Mouse (Mus musculus) neural tube, embryonic 14.5 days (tissue): ENCODE measurements around the gene Lekr1. TPM values are rescaled to one million over a fixed set of nuclear protein-coding genes. Genes with fewer than 3 reads are reported as not detected.
A peak's percentile ranks its signal among the peaks of the same experiment; 100 is the strongest.
"Not testable (repeated sequence)": the region's sequence is repeated elsewhere in the genome, so short reads cannot be mapped to it uniquely, and the experiment has no call there.

Experiments used
- ATAC-seq: fragments of 200-750 bp; cut with Nextera tagmentation; 2 replicates; pipeline ENCODE4 v1.8.0; 2017; ENCODE audit warnings: low read depth, mild to moderate bottlenecking, moderate TSS enrichment, moderate library complexity
- H3K27ac ChIP-seq: fragments of 300-500 bp; sonication (generic); 2 replicates; pipeline ENCODE4 v1.5.1; 2014; ENCODE audit warnings: low read depth, mild to moderate bottlenecking, control low read depth, low read length, moderate library complexity, mixed read lengths
- H3K27me3 ChIP-seq: fragments of 300-500 bp; sonication (generic); 2 replicates; pipeline ENCODE4 v1.6.1; 2014; ENCODE audit warnings: low read length; ENCODE audit not compliant: control insufficient read depth, insufficient read depth
- H3K36me3 ChIP-seq: fragments of 300-500 bp; sonication (generic); 2 replicates; pipeline ENCODE4 v1.6.1; 2014; ENCODE audit warnings: low read length, mixed read lengths; ENCODE audit not compliant: control insufficient read depth, insufficient read depth
- H3K4me1 ChIP-seq: fragments of 300-500 bp; sonication (generic); 2 replicates; pipeline ENCODE4 v1.6.1; 2014; ENCODE audit warnings: low read length; ENCODE audit not compliant: control insufficient read depth, insufficient read depth
- H3K4me2 ChIP-seq: fragments of 300-500 bp; sonication (generic); 2 replicates; pipeline ENCODE4 v1.6.1; 2014; ENCODE audit warnings: mild to moderate bottlenecking, low read depth, low read length, control low read depth
- H3K4me3 ChIP-seq: fragments of 300-500 bp; sonication (generic); 2 replicates; pipeline ENCODE4 v1.5.1; 2014; ENCODE audit warnings: low read depth, low read length, control low read depth, mixed read lengths
- H3K9ac ChIP-seq: fragments of 300-500 bp; sonication (generic); replicated peaks from 2 replicates; pipeline ENCODE4 v1.6.1; 2014; ENCODE audit warnings: low read depth, mild to moderate bottlenecking, control low read depth, low read length, mixed read lengths
- H3K9me3 ChIP-seq: fragments of 300-500 bp; sonication (generic); 2 replicates; pipeline ENCODE4 v1.6.1; 2016; ENCODE audit warnings: low read length; ENCODE audit not compliant: control insufficient read depth
- WGBS: fragments of 180-500 bp; shearing (Covaris S2); extraction: QIAGEN DNeasy Blood & Tissue Kit; methylation state at CpG from one replicate; pipeline ENCODE4 v1.1.7; 2014; 5-methylcytosine and 5-hydroxymethylcytosine counted together
- polyA plus RNA-seq: library from polyadenylated mRNA; unstranded; fragments of >200 nt; fragmentation: Nextera tagmentation; extraction: Ambion mirVana; gene quantifications from 2 replicates; pipeline ENCODE4 v1.2.1, GENCODE M21; 2014

The Lekr1 gene
- polyA plus RNA-seq, 1 experiment from 2014 or later = 11.1 TPM

GRCm38 (mm10) chr3:65717406-65717805 is 51.4 kb downstream of the Lekr1 start:
- H3K4me2 ChIP-seq = no peak overlapping the region

GRCm38 (mm10) chr3:65722897-65723296 is 56.9 kb downstream of the Lekr1 start:
- H3K27me3 ChIP-seq = no peaks in the 10 kb centered on the region
- H3K9me3 ChIP-seq = no peaks in the 10 kb centered on the region
- 86% methylated on average over 4 of the region's 4 CpGs for WGBS
- H3K4me3 ChIP-seq = no peak overlapping the region
- no peak overlapping the region for H3K9ac ChIP-seq
- H3K4me1 ChIP-seq = no peaks in the 10 kb centered on the region
- H3K36me3 ChIP-seq = no peaks in the 10 kb centered on the region
- ATAC-seq = no peak
- H3K27ac ChIP-seq = no peak overlapping the region
- no peak overlapping the region for H3K4me2 ChIP-seq

More at GRCm38 (mm10) chr3:65717406-65717805, 51.4 kb downstream of the Lekr1 start:
- no peak overlapping the region for H3K27ac ChIP-seq
- H3K9me3 ChIP-seq = no peaks in the 10 kb centered on the region
- no peaks in the 10 kb centered on the region for H3K4me1 ChIP-seq
- 86% methylated on average over 2 of the region's 2 CpGs for WGBS
- H3K27me3 ChIP-seq = no peaks in the 10 kb centered on the region
- no peaks in the 10 kb centered on the region for H3K36me3 ChIP-seq
- no peak for ATAC-seq
- no peak overlapping the region for H3K9ac ChIP-seq
- no peak overlapping the region for H3K4me3 ChIP-seq

GRCm38 (mm10) chr3:65723664-65724063 is 57.6 kb downstream of the Lekr1 start:
- Histone ChIP-seq H3K27ac (no peak overlapping the region), H3K9me3 (no peaks in the 10 kb centered on the region), H3K4me1 (no peaks in the 10 kb centered on the region), H3K4me3 (no peak overlapping the region), H3K9ac (no peak overlapping the region), H3K27me3 (no peaks in the 10 kb centered on the region), H3K36me3 (no peaks in the 10 kb centered on the region), H3K4me2 (no peak overlapping the region)
- ATAC-seq = no peak
- WGBS = 83% methylated on average over 4 of the region's 4 CpGs

- no peak for ATAC-seq
- Histone ChIP-seq H3K4me3 (no peak overlapping the region), H3K36me3 (no peaks in the 10 kb centered on the region), H3K27ac (no peak overlapping the region), H3K9me3 (no peaks in the 10 kb centered on the region), H3K4me1 (no peaks in the 10 kb centered on the region), H3K4me2 (no peak overlapping the region), H3K27me3 (no peaks in the 10 kb centered on the region), H3K9ac (no peak overlapping the region)
- 70% methylated on average over 4 of the region's 4 CpGs for WGBS
Observed at GRCm38 (mm10) chr3:65737816-65738215, 71.8 kb downstream of the Lekr1 start.

GRCm38 (mm10) chr3:65744936-65745335 is 78.9 kb downstream of the Lekr1 start:
- Histone ChIP-seq H3K4me3 (no peak overlapping the region), H3K9me3 (no peaks in the 10 kb centered on the region), H3K9ac (no peak overlapping the region), H3K4me1 (no peaks in the 10 kb centered on the region), H3K27me3 (no peaks in the 10 kb centered on the region), H3K27ac (no peak overlapping the region), H3K36me3 (no peaks in the 10 kb centered on the region), H3K4me2 (no peak overlapping the region)
- WGBS = 49% methylated on average over 4 of the region's 4 CpGs
- ATAC-seq = no peak

- Histone ChIP-seq H3K36me3 (no peaks in the 10 kb centered on the region), H3K4me1 (no peaks in the 10 kb centered on the region; the same call in 1 of the 2 replicates), H3K27me3 (no peaks in the 10 kb centered on the region), H3K4me2 (no peak overlapping the region), H3K9me3 (no peaks in the 10 kb centered on the region), H3K9ac (no peak overlapping the region), H3K4me3 (no peak overlapping the region), H3K27ac (no peak overlapping the region)
- peak; percentile 46; the same call in 1 of the 2 replicates for ATAC-seq
- WGBS = 80% methylated on average over 20 of the region's 20 CpGs
Observed at GRCm38 (mm10) chr3:65764511-65765508, 98.8 kb downstream of the Lekr1 start.

- Histone ChIP-seq H3K9ac (no peak overlapping the region), H3K27me3 (no peaks in the 10 kb centered on the region), H3K27ac (no peak overlapping the region), H3K4me3 (no peak overlapping the region), H3K4me1 (no peaks in the 10 kb centered on the region; the same call in 1 of the 2 replicates), H3K4me2 (no peak overlapping the region), H3K9me3 (no peaks in the 10 kb centered on the region), H3K36me3 (no peaks in the 10 kb centered on the region)
- no peak for ATAC-seq
Observed at GRCm38 (mm10) chr3:65766387-65766786, 100.4 kb downstream of the Lekr1 start.

- Histone ChIP-seq H3K9me3 (no peaks in the 10 kb centered on the region), H3K4me1 (no peaks in the 10 kb centered on the region; the same call in 1 of the 2 replicates), H3K27ac (no peak overlapping the region), H3K4me2 (no peak overlapping the region), H3K27me3 (no peaks in the 10 kb centered on the region), H3K36me3 (no peaks in the 10 kb centered on the region), H3K9ac (no peak overlapping the region), H3K4me3 (no peak overlapping the region)
- WGBS = 33% methylated on average over 6 of the region's 6 CpGs
- ATAC-seq = no peak
Observed at GRCm38 (mm10) chr3:65767202-65767862, 101.3 kb downstream of the Lekr1 start.

- 97% methylated on average over 4 of the region's 7 CpGs for WGBS
- H3K9ac ChIP-seq, H3K4me3 ChIP-seq, H3K27ac ChIP-seq, H3K4me2 ChIP-seq, H3K4me1 ChIP-seq, H3K36me3 ChIP-seq, H3K9me3 ChIP-seq, H3K27me3 ChIP-seq, ATAC-seq: not testable (repeated sequence)
Observed at GRCm38 (mm10) chr3:65769666-65770065, 103.6 kb downstream of the Lekr1 start.
